ENCODE assay signal across 17 mouse cellular contexts in genomic region chr5:107224151-107224550, GRCm38 (mm10).
DNase-seq lines count a peak whose midpoint lies in the region; ATAC-seq and TF ChIP-seq lines count a peak whose summit lies in the region.
"Had no signal": no experiment of that assay in that cellular context is flagged by ENCODE, and none has a peak within 500 bp of the region (broad histone marks: within the 10 kb centered on the region; RNA-seq: fewer than 3 reads in every experiment).

No protein-coding gene starts in this region.

- no peaks in the 10 kb centered on the region for H3K27me3 ChIP-seq in heart, embryonic 15.5 days
- H3K27me3 ChIP-seq in MEL (ENCODE audit: control insufficient read depth in 1 of 2, insufficient read depth in 2 of 2, low read length in 2 of 2), result no peaks in the 10 kb centered on the region
- no peaks in the 10 kb centered on the region for H3K27me3 ChIP-seq in embryonic facial prominence, embryonic 10.5 days (replicated peaks; ENCODE audit: low read depth, poor library complexity, severe bottlenecking)
- no peaks in the 10 kb centered on the region for H3K27me3 ChIP-seq in liver, embryonic 14.5 days (ENCODE audit: control insufficient read depth, insufficient read depth, low read length)
- H3K27me3 ChIP-seq in forebrain, embryonic 14.5 days (replicated peaks; ENCODE audit: control insufficient read depth, insufficient read depth, low read length), result no peaks in the 10 kb centered on the region
- H3K27me3 ChIP-seq in midbrain, embryonic 11.5 days (ENCODE audit: control insufficient read depth, insufficient read depth, low read length), result no peaks in the 10 kb centered on the region
- H3K27me3 ChIP-seq: embryonic facial prominence, embryonic 15.5 days had no signal

- peak overlapping the region; percentile 14; the same call in 1 of the 2 replicates for H3K27ac ChIP-seq in heart, embryonic 15.5 days
- peak overlapping the region; percentile 88 for H3K27ac ChIP-seq in MEL (ENCODE audit: control insufficient read depth, low read depth, low read length)
- peak overlapping the region; percentile 21; the same call in 1 of the 2 replicates for H3K27ac ChIP-seq in embryonic facial prominence, embryonic 10.5 days (replicated peaks)
- no peak overlapping the region; the same call in 1 of the 2 replicates for H3K27ac ChIP-seq in liver, embryonic 14.5 days
- H3K27ac ChIP-seq in forebrain, embryonic 14.5 days (ENCODE audit: low read depth, low read length), result no peak overlapping the region
- H3K27ac ChIP-seq in midbrain, embryonic 11.5 days (ENCODE audit: low read depth, low read length), result no peak overlapping the region
- H3K27ac ChIP-seq: embryonic facial prominence, embryonic 15.5 days; hindbrain, postnatal 0 days; midbrain, embryonic 10.5 days had no signal

- no peak for ATAC-seq in heart, embryonic 15.5 days (replicated peaks; ENCODE audit: insufficient number of reproducible peaks, insufficient read depth, low FRiP score, low read depth)
- ATAC-seq in liver, embryonic 14.5 days (ENCODE audit: insufficient read depth), result peak; percentile 50; the same call in 1 of the 2 replicates
- ATAC-seq in forebrain, embryonic 14.5 days, result no peak
- ATAC-seq in midbrain, embryonic 11.5 days (ENCODE audit: low FRiP score), result no peak
- ATAC-seq: hindbrain, postnatal 0 days had no signal

- H3K79me2 ChIP-seq in MEL (ENCODE audit: control insufficient read depth, insufficient read depth, low read length, poor library complexity), result peaks cover 3% of the 10 kb centered on the region; the same call in 1 of the 2 replicates

- peaks cover 3% of the 10 kb centered on the region; the same call in 1 of the 2 replicates for H3K36me3 ChIP-seq in heart, embryonic 15.5 days
- H3K36me3 ChIP-seq in MEL (ENCODE audit: control insufficient read depth in 1 of 2, insufficient read depth in 2 of 2, low read length in 2 of 2), result peaks cover 0 to 19% of the 10 kb centered on the region in 2 experiments; a peak in 2 of 4 replicates
- H3K36me3 ChIP-seq in embryonic facial prominence, embryonic 10.5 days (replicated peaks), result no peaks in the 10 kb centered on the region; the same call in 1 of the 2 replicates
- no peaks in the 10 kb centered on the region for H3K36me3 ChIP-seq in liver, embryonic 14.5 days (replicated peaks; ENCODE audit: control insufficient read depth, insufficient read depth, low read depth)
- H3K36me3 ChIP-seq in forebrain, embryonic 14.5 days (ENCODE audit: control insufficient read depth, insufficient read depth, low read length), result no peaks in the 10 kb centered on the region
- no peaks in the 10 kb centered on the region for H3K36me3 ChIP-seq in midbrain, embryonic 11.5 days (ENCODE audit: control insufficient read depth, insufficient read depth, low read length)
- H3K36me3 ChIP-seq: embryonic facial prominence, embryonic 15.5 days; midbrain, embryonic 10.5 days had no signal

- DNase-seq in heart, postnatal 36 days, result no peak
- peak; percentile 62 for DNase-seq in MEL (ENCODE audit: low read depth, low spot score)
- no peak for DNase-seq in embryonic facial prominence, embryonic 10.5 days (ENCODE audit: low spot score)
- DNase-seq in liver, embryonic 14.5 days (ENCODE audit: low read depth in 3 of 3, low spot score in 3 of 3), result peak in 1 of 3 experiments; percentile 28
- DNase-seq in forebrain, embryonic 14.5 days (ENCODE audit: low spot score), result no peak
- no peak for DNase-seq in midbrain, embryonic 11.5 days (ENCODE audit: low spot score, missing footprints)
- DNase-seq: cerebellum, adult 8-10 months; kidney, adult 2 months; lung, postnatal 14 days; right cerebral cortex, adult 18-20 months; spleen, adult 18-20 months; thymus, adult 18-20 months had no signal

- 24% methylated on average over 5 of the region's 5 CpGs for WGBS in heart, embryonic 15.5 days
- WGBS in embryonic facial prominence, embryonic 10.5 days, result 72% methylated on average over 5 of the region's 5 CpGs
- WGBS in liver, embryonic 14.5 days (ENCODE audit: insufficient replicate concordance), result 5% methylated on average over 5 of the region's 5 CpGs
- WGBS in forebrain, embryonic 14.5 days, result 85% methylated on average over 5 of the region's 5 CpGs
- 82% methylated on average over 5 of the region's 5 CpGs for WGBS in midbrain, embryonic 11.5 days

- no peak overlapping the region for H3K9ac ChIP-seq in heart, embryonic 15.5 days
- peak overlapping the region; percentile 64 for H3K9ac ChIP-seq in MEL (ENCODE audit: control insufficient read depth, low read depth, low read length, poor library complexity, severe bottlenecking)
- peak overlapping the region; percentile 10; the same call in 1 of the 2 replicates for H3K9ac ChIP-seq in liver, embryonic 14.5 days (replicated peaks)
- H3K9ac ChIP-seq in forebrain, embryonic 14.5 days (ENCODE audit: low read length), result no peak overlapping the region
- H3K9ac ChIP-seq in midbrain, embryonic 11.5 days (ENCODE audit: low read length), result no peak overlapping the region
- H3K9ac ChIP-seq: embryonic facial prominence, embryonic 15.5 days had no signal

- H3K4me3 ChIP-seq in heart, embryonic 15.5 days, result no peak overlapping the region
- peak overlapping the region; percentile 28 to 31; a peak in 3 of 4 replicates for H3K4me3 ChIP-seq in MEL (ENCODE audit: control insufficient read depth in 1 of 2, insufficient read depth in 1 of 2, low read depth in 2 of 2, low read length in 2 of 2)
- no peak overlapping the region for H3K4me3 ChIP-seq in embryonic facial prominence, embryonic 10.5 days
- H3K4me3 ChIP-seq in liver, embryonic 14.5 days (ENCODE audit: insufficient read depth in 1 of 2, low read depth in 2 of 2, low read length in 2 of 2), result no peak overlapping the region
- H3K4me3 ChIP-seq in forebrain, embryonic 14.5 days (ENCODE audit: low read depth, low read length), result no peak overlapping the region
- H3K4me3 ChIP-seq in midbrain, embryonic 11.5 days (ENCODE audit: low read depth, low read length), result no peak overlapping the region
- H3K4me3 ChIP-seq: embryonic facial prominence, embryonic 15.5 days; midbrain, embryonic 10.5 days; myocyte had no signal

- peaks cover 40% of the 10 kb centered on the region for H3K4me1 ChIP-seq in heart, embryonic 15.5 days (replicated peaks)
- H3K4me1 ChIP-seq in MEL (ENCODE audit: control insufficient read depth in 1 of 2, insufficient read depth in 2 of 2, low read length in 2 of 2), result peaks cover 4 to 25% of the 10 kb centered on the region in 2 experiments
- peaks cover 57% of the 10 kb centered on the region for H3K4me1 ChIP-seq in embryonic facial prominence, embryonic 10.5 days
- peaks cover 21 to 41% of the 10 kb centered on the region in 2 experiments for H3K4me1 ChIP-seq in liver, embryonic 14.5 days (replicated peaks; ENCODE audit: control insufficient read depth in 2 of 2, insufficient read depth in 2 of 2, low read length in 1 of 2)
- peaks cover 3% of the 10 kb centered on the region; the same call in 1 of the 2 replicates for H3K4me1 ChIP-seq in forebrain, embryonic 14.5 days (ENCODE audit: control insufficient read depth, insufficient read depth, low read length)
- no peaks in the 10 kb centered on the region for H3K4me1 ChIP-seq in midbrain, embryonic 11.5 days (ENCODE audit: control insufficient read depth, insufficient read depth, low read length)

- TF ChIP-seq RAD21 in MEL (IDR thresholded peaks at IDR 0.05; ENCODE audit: low read depth, low read length), result no peak

- no peak; a peak in 1 of 4 replicates for TF ChIP-seq POLR2A in MEL (IDR thresholded peaks at IDR 0.05; ENCODE audit: control insufficient read depth in 1 of 2, insufficient read depth in 1 of 2, low read depth in 1 of 2, low read length in 2 of 2, poor library complexity in 1 of 2)

- no peak for TF ChIP-seq CTCF in MEL (IDR thresholded peaks at IDR 0.05 in 2 of 3, conservative IDR thresholded peaks at IDR 0.05 in 1 of 3; ENCODE audit: control insufficient read depth in 1 of 3, insufficient read depth in 1 of 3, low read depth in 2 of 3, low read length in 3 of 3, poor library complexity in 1 of 3, severe bottlenecking in 1 of 3)
- no peak for TF ChIP-seq CTCF in liver, embryonic 14.5 days (IDR thresholded peaks at IDR 0.05; ENCODE audit: low read depth)

- peak in 1 of 2 experiments; percentile 50; a peak in 1 of 4 replicates for TF ChIP-seq EP300 in MEL (IDR thresholded peaks at IDR 0.05; ENCODE audit: low read depth in 1 of 2, low read length in 2 of 2)
- TF ChIP-seq EP300 in liver, embryonic 14.5 days (IDR thresholded peaks at IDR 0.05; ENCODE audit: low read depth), result peak; percentile 50

- H3K4me2 ChIP-seq in heart, embryonic 15.5 days, result no peak overlapping the region
- H3K4me2 ChIP-seq in liver, embryonic 14.5 days (ENCODE audit: low read depth), result peak overlapping the region; percentile 42
- H3K4me2 ChIP-seq in forebrain, embryonic 14.5 days (ENCODE audit: low read length), result no peak overlapping the region
- H3K4me2 ChIP-seq in midbrain, embryonic 11.5 days, result no peak overlapping the region
- H3K4me2 ChIP-seq: embryonic facial prominence, embryonic 15.5 days had no signal

- intact Hi-C loops in heart, postnatal 36 days (cut with DNase I), result no loop called here

- H3K9me3 ChIP-seq in heart, embryonic 15.5 days (replicated peaks), result no peaks in the 10 kb centered on the region
- H3K9me3 ChIP-seq in MEL (replicated peaks; ENCODE audit: insufficient read depth, low read length), result no peaks in the 10 kb centered on the region
- 0 out of 2 replicates have a peak, but pooled peaks cover 3% of the 10 kb centered on the region for H3K9me3 ChIP-seq in embryonic facial prominence, embryonic 10.5 days
- H3K9me3 ChIP-seq in liver, embryonic 14.5 days (ENCODE audit: control insufficient read depth, low read length), result no peaks in the 10 kb centered on the region
- H3K9me3 ChIP-seq in forebrain, embryonic 14.5 days (replicated peaks; ENCODE audit: control insufficient read depth, low read length), result no peaks in the 10 kb centered on the region
- no peaks in the 10 kb centered on the region for H3K9me3 ChIP-seq in midbrain, embryonic 11.5 days (ENCODE audit: control insufficient read depth, low read length)
- H3K9me3 ChIP-seq: embryonic facial prominence, embryonic 15.5 days; midbrain, embryonic 10.5 days had no signal

TF ChIP-seq in MEL, 35 proteins besides CTCF, POLR2A, EP300 and RAD21 (continues in another document):
- TF ChIP-seq MYC (IDR thresholded peaks at IDR 0.05; ENCODE audit: low read depth, low read length) (0 out of 2 replicates have a peak, but pooled peaks have one; percentile 41), TAL1 (IDR thresholded peaks at IDR 0.05; ENCODE audit: low read length) (peak; percentile 43; the same call in 1 of the 2 replicates), ZNF384 (IDR thresholded peaks at IDR 0.05; ENCODE audit: low read depth, low read length) (peak; percentile 21; the same call in 1 of the 2 replicates), GABPA (IDR thresholded peaks at IDR 0.05; ENCODE audit: low read depth, low read length) (no peak), HCFC1 (IDR thresholded peaks at IDR 0.05; ENCODE audit: low read depth, low read length) (no peak), SIN3A (IDR thresholded peaks at IDR 0.05; ENCODE audit: low read length) (no peak), ELF1 (IDR thresholded peaks at IDR 0.05; ENCODE audit: low read depth, low read length) (no peak), ZC3H11A (IDR thresholded peaks at IDR 0.05; ENCODE audit: low read depth, low read length) (no peak), MAX (IDR thresholded peaks at IDR 0.05; ENCODE audit: low read length) (0 out of 2 replicates have a peak, but pooled peaks have one; percentile 12)

Comparison
In these comparisons a context has a peak if more than half of its experiments do, and no peak if none do; other contexts are left out.
1. H3K27ac ChIP-seq: peak in heart, embryonic 15.5 days (single experiment), MEL (single experiment) and embryonic facial prominence, embryonic 10.5 days (single experiment); none in liver, embryonic 14.5 days (single experiment), forebrain, embryonic 14.5 days (single experiment) and midbrain, embryonic 11.5 days (single experiment).
2. H3K4me3 ChIP-seq: peak in MEL (2 of 2); none in heart, embryonic 15.5 days (single experiment), embryonic facial prominence, embryonic 10.5 days (single experiment), liver, embryonic 14.5 days (0 of 2), forebrain, embryonic 14.5 days (single experiment) and midbrain, embryonic 11.5 days (single experiment).
3. H3K9ac ChIP-seq: peak in MEL (single experiment) and liver, embryonic 14.5 days (single experiment); none in heart, embryonic 15.5 days (single experiment), forebrain, embryonic 14.5 days (single experiment) and midbrain, embryonic 11.5 days (single experiment).